Mouse (Mus musculus): ENCODE results near the gene Notch2.

GRCm38 (mm10) chr3:98158646-98159045 is 145.3 kb downstream of the Notch2 start:
- TF ChIP-seq CTCF (IDR thresholded peaks at IDR 0.05; ENCODE audit: control insufficient read depth, insufficient read depth, insufficient read length): no peak
- no peak for TF ChIP-seq USF1 (IDR thresholded peaks at IDR 0.05; ENCODE audit: low read depth)
- TF ChIP-seq MAX (IDR thresholded peaks at IDR 0.05): no peak
